Mouse (Mus musculus) c-Kit-negative CD71-positive TER-119-positive erythroid progenitor cells, embryonic 14.5 days (primary cell): ENCODE results near the gene Rexo2.
A peak's percentile ranks its signal among the peaks of the same experiment; 100 is the strongest.
"Not testable (repeated sequence)": the region's sequence is repeated elsewhere in the genome, so short reads cannot be mapped to it uniquely, and the experiment has no call there.

ENCODE experiments used
- DNase-seq: peaks from one replicate; pipeline ENCODE4 v3.0.0-alpha.2; 2013; ENCODE audit warnings: low read depth, low spot score

The Rexo2 gene

GRCm38 (mm10) chr9:48480411-48481213 lies at the start of gene Rexo2:
Rexo2 (minus strand) TSS chr9:48480623.
- DNase-seq: peak; percentile 90

- DNase-seq: no peak
Measured at GRCm38 (mm10) chr9:48526520-48526919, 46.1 kb upstream of the Rexo2 start.

DNA sequence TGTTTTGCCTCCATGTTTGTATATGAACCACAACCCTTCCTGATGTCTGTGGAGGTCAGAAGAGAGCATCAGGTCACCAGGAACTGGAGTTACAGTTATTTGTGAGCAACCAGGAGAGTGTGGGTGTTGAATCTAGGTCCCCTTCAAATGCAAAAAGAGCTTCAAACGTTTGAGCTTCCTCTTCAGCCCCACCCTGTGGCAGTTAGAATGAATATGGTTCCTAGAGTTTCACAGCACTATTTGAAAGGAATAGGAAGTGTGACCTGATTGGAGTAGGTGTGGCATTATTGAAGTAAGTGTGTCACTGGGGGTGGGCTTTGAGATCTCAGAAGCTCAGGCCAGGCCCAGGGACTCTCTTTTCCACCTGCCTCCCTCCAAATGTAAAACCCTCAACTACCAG lies 45.1 kb upstream of the Rexo2 start:
- no peak for DNase-seq

GRCm38 (mm10) chr9:48520405-48520804 lies 40.0 kb upstream of the Rexo2 start:
- not testable (repeated sequence) for DNase-seq

GRCm38 (mm10) chr9:48517372-48518130 lies 37.1 kb upstream of the Rexo2 start:
- DNase-seq: no peak

GRCm38 (mm10) chr9:48516615-48517371 lies 36.4 kb upstream of the Rexo2 start:
- DNase-seq: no peak

DNA sequence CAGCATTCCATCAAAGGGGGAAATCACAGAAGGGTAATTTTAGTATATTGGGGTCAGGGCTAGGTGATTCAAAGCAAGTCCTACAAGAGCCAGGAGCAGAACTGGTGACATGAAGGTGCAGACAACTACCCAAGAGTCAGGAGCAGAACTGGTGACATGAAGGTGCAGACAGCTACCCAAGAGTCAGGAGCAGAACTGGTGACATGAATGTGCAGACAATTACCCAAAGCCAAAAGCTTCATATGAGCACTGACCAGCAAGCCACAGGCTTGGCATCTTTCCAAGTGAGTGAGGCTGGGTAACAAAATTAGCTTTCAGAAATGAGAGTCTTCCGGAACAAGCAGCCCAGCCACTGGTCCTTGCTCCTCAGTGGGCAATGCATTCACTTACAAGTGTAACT lies 34.9 kb upstream of the Rexo2 start:
- no peak for DNase-seq

- DNase-seq: no peak
Measured at GRCm38 (mm10) chr9:48510134-48510533, 29.7 kb upstream of the Rexo2 start.

DNA sequence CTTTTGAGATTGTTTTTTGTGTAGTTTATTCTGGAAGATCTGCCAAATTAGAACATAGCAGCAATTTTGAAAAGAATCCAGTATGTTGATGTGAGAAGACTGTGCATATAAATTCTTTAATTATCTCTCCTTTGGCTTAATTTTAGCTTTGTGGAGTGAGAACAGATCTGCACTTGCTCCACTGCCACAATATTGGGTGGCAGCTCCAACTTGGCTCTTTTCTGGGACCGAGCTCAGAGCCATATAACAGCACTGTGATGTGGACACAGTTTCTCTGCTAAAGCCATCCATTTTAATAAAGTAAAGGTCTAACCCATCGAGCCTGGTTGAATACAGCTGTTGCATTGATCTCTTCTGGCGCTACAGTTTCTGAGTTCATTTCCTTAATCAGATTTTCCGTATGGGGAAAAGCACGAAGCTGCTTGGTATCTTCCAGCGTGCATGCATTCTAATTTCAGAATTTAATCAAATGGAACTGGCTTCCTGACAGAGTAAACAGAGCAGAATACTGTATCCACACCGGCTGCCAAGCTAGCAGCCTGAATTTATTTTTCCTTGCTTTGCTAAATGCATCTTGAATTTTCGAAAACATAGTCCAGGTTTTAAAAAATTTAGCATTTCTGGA lies 24.4 kb upstream of the Rexo2 start:
- DNase-seq: no peak

- no peak for DNase-seq
Measured at GRCm38 (mm10) chr9:48503001-48503400, 22.6 kb upstream of the Rexo2 start.

DNA sequence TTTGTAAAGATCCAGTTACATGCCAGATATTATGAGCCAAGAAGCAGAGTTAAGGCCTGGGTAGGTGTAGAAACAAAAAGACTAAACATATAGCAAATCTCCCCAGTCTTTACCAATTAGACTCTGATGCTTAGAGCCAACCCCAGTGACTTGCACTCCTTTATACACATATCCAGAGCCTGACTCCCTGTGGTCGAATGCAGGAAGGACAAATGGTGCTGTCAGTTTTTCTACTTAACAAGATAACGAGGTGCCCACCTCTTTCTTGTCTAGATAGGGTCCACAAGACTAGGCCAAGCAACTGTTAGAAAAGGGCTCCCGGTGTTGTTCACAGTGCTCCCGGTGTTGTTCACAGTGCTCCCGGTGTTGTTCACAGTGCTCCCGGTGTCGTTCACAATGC lies 20.8 kb upstream of the Rexo2 start:
- no peak for DNase-seq

GRCm38 (mm10) chr9:48495548-48495932 lies 15.1 kb upstream of the Rexo2 start:
- no peak for DNase-seq

DNA sequence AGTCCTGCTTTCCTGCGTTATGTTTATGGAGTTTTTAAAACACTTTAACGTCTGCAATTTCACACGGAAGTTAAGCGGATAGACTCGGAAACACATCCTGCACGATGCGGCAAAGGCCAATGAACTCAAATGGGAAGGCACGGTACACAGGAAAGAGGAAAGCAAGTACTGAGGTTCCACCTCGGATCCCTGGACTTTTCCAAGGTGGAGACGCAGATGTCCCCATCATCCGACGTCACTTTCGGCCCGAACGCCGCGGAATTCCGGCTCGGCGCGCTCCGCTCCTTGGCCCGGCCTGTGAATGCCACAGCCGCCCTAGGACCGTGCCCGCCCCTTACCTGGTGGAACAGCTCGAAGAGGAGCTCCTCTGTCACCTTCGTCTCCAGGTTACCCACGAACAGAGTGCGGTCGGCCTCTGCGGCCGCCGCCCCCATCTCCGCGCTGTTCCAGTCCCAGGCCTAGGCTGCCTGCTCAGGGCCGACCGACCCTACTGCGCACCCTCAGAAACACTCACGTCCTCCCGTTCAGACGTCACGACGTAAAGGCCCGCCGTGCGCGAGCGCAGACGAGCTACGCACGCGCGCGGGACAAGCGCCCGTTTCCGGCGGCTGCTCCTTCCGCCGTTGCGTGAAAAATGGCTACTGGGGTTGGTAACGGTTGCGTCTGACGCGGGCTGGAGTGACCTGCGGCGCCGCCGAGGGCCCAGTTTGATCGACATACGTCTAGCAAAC lies 14.6 kb upstream of the Rexo2 start, which contains the start of the genes Rbm7 and Gm5617:
TSS of gene Rbm7 (minus strand) at position 483 of the 731 bp plus-strand sequence.
TSS of gene Gm5617 (plus strand) at position 626 of the 731 bp plus-strand sequence.
- peak; percentile 86 for DNase-seq

DNA sequence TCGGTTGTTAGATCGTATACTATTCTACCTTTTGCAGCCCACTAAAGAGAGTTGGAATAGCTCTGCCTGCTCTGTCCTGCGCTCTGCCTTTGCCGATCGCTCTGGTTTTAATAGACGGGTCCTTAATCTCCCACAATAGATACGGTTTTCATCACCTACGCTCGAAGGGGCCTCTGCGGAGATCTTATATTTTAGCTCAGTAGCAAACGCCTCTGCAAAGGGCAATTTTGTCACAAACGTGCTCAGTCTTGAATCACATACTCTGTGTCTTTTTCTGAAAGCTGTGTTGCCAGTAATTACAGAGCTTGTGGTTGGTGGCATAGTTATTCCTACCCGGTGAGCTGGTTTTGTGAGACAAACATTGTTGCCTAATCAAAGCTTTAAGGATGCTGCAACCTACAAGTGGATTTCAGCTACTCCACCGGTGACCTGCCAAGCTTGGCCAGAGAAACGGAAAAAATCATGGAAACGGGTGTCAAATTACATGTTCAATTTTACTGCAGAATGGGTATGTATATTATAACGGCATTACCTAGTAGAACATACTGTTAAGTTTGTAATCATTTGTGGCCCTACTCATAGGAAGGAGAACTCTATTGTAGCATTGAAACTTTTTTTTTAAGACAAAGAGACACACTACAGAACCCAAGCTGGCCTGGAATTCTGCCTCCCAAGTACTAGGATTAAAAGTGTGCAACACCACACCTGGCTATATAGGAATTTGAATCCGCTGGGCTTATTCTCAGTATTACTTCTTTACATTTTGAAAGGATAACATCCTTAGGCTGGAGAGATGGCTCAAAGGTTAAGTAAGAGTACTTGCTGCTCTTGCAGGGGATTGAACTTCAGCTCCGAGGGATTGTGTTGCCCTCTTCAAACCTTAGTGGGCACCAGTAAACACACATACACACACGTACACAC lies 1.1 kb upstream of the Rexo2 start:
- DNase-seq: no peak

- peak; percentile 35 for DNase-seq
Measured at GRCm38 (mm10) chr9:48479838-48480410, 499 bp downstream of the Rexo2 start.

- no peak for DNase-seq
Measured at GRCm38 (mm10) chr9:48478808-48479207, 1.6 kb downstream of the Rexo2 start.

DNA sequence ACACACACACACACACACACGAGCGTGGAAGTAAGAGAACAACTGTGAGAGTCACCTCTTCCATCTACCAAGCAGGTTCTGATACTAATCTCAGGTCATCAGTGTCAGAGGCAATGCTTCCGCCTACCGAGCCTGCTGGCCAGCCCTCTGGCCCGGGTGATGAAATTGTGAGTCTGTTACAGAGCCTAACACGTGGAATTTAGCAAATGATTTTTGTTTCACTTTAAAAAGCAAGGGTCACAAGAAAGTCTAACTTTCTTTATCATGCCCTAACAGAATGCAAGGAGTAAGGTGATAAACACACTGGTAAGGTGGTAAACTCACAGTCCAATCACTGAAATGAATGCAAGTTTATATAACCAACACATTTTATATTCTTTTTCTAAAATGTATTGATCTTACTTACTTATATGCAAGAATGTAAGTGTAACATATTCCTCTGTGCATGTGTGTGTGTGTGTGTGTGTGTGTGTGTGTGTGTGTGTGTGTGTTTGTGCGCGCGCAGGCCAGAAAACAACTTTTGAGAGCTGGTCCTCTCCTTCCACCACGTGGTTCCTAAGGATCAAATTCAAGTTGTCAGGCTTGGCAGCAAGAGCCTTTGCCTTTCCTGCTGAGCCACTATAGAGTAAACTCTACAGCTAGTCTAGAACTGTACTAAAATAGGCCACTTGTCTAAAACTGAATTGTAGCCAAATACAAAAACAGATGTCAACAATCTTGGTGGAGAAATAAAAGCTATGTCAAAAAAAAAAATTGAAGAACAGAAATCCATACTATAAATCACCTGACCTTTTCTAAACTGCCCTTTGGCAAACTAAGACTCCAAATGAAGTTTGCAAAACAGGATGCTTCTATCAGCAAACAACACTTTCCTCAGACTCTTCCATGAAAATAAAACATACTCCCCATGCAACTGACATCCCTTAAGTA lies 3.9 kb downstream of the Rexo2 start:
- DNase-seq: no peak

- no peak for DNase-seq
Measured at GRCm38 (mm10) chr9:48474367-48474766, 6.1 kb downstream of the Rexo2 start.
